Mouse (Mus musculus) liver, embryonic 16.5 days (tissue): ENCODE data around the gene Man1a2. TPM values are rescaled to one million over a fixed set of nuclear protein-coding genes. Genes with fewer than 3 reads are reported as not detected.

Experiments used
- ATAC-seq: fragments of 200-750 bp; cut with Nextera tagmentation; 2 replicates; pipeline ENCODE4 v1.8.0; 2017; ENCODE audit warnings: low read depth, mild to moderate bottlenecking, moderate number of reproducible peaks, moderate library complexity
- H3K27ac ChIP-seq: fragments of 300-500 bp; sonication (generic); 2 replicates; pipeline ENCODE4 v1.5.1; 2014; ENCODE audit warnings: mild to moderate bottlenecking, low read length
- H3K27me3 ChIP-seq: fragments of 300-500 bp; sonication (generic); 2 replicates; pipeline ENCODE4 v1.6.1; 2014; ENCODE audit warnings: low read depth, low read length, mixed read lengths; ENCODE audit not compliant: control insufficient read depth, insufficient read depth
- H3K36me3 ChIP-seq: fragments of 300-500 bp; sonication (generic); 2 replicates; pipeline ENCODE4 v1.6.1; 2014; ENCODE audit warnings: mild to moderate bottlenecking; ENCODE audit not compliant: control insufficient read depth, insufficient read depth
- H3K4me1 ChIP-seq: fragments of 300-500 bp; sonication (generic); 2 replicates; pipeline ENCODE4 v1.6.1; 2014; ENCODE audit warnings: low read depth, low read length, mixed read lengths; ENCODE audit not compliant: control insufficient read depth
- H3K4me2 ChIP-seq: fragments of 300-500 bp; sonication (generic); 2 replicates; pipeline ENCODE4 v1.6.1; 2014; ENCODE audit warnings: low read depth, low read length, mixed read lengths
- H3K4me3 ChIP-seq: fragments of 300-500 bp; sonication (generic); 2 replicates; pipeline ENCODE4 v1.5.1; 2014; ENCODE audit warnings: low read depth, mild to moderate bottlenecking, low read length
- H3K9ac ChIP-seq: fragments of 300-500 bp; sonication (generic); 2 replicates; pipeline ENCODE4 v1.6.1; 2014; ENCODE audit warnings: low read depth, low read length
- H3K9me3 ChIP-seq: fragments of 300-500 bp; sonication (generic); replicated peaks from 2 replicates; pipeline ENCODE4 v1.6.1; 2016; ENCODE audit warnings: low read length; ENCODE audit not compliant: control insufficient read depth
- WGBS: fragments of 180-500 bp; shearing (Covaris S2); extraction: QIAGEN DNeasy Blood & Tissue Kit; methylation state at CpG from one replicate; pipeline ENCODE4 v1.1.7; 2014; ENCODE audit not compliant: insufficient replicate concordance; 5-methylcytosine and 5-hydroxymethylcytosine counted together
- polyA plus RNA-seq: library from polyadenylated mRNA; unstranded; fragments of >200 nt; fragmentation: Nextera tagmentation; extraction: Ambion mirVana; gene quantifications from 2 replicates; pipeline ENCODE4 v1.2.1, GENCODE M21; 2015

Man1a2 gene
- polyA plus RNA-seq, 1 experiment from 2014 or later = 20.5 TPM

DNA sequence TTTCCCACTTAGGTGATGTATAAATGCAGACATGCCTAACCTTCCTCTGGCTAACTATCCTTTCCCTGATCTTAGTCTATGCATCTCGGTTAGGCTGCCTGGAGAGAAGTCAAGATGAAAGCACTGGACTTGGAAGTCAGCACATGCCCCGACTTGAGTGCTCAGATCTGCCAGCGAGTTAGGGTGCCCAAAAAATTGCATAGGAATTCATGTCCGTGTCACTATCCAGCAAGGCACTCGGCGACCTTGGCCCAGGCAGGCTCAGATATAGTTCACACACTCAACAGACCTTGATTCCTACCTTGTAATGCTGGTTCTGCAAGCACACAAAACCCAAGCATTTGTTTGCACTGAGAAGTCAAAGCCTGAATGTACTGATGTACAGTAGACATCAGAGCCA is 3.4 kb upstream of the Man1a2 start:
- ATAC-seq = no peak
- Histone ChIP-seq H3K9ac (no peak overlapping the region), H3K27me3 (no peaks in the 10 kb centered on the region), H3K4me2 (no peak overlapping the region), H3K4me3 (no peak overlapping the region), H3K9me3 (no peaks in the 10 kb centered on the region), H3K27ac (no peak overlapping the region), H3K36me3 (no peaks in the 10 kb centered on the region), H3K4me1 (peaks cover 14% of the 10 kb centered on the region)
- 68% methylated on average over 6 of the region's 6 CpGs for WGBS

DNA sequence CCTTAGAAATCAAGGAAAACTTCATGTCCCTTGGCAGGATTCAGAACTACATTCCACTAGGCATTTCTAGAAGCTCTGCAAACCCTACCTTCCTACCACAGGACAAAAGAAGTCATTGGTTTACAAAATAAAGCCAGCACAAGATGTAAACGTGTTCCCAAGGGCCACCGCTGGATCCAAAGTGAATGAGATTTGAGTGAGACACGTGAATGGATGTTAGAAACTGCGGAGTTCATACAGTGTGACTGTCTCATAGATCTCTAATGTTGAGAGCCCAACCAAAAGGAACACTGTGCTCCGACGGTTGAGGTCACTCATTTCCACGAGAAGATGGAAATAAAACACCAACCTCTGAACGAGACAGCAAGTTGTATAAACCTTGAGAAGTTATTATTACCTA is 1.5 kb upstream of the Man1a2 start:
- Histone ChIP-seq H3K9me3 (no peaks in the 10 kb centered on the region), H3K27me3 (no peaks in the 10 kb centered on the region), H3K4me3 (no peak overlapping the region), H3K9ac (no peak overlapping the region), H3K27ac (no peak overlapping the region), H3K4me1 (peaks cover 16% of the 10 kb centered on the region), H3K36me3 (no peaks in the 10 kb centered on the region), H3K4me2 (0 out of 2 replicates have a peak overlapping the region, but pooled peaks have one; percentile 97)
- ATAC-seq = no peak
- WGBS = 88% methylated on average over 8 of the region's 8 CpGs

- ATAC-seq = peak; percentile 81
- Histone ChIP-seq H3K4me2 (peak overlapping the region; percentile 97), H3K9ac (peak overlapping the region; percentile 95), H3K27ac (peak overlapping the region; percentile 91), H3K27me3 (no peaks in the 10 kb centered on the region), H3K4me1 (peaks cover 14% of the 10 kb centered on the region), H3K9me3 (no peaks in the 10 kb centered on the region), H3K36me3 (no peaks in the 10 kb centered on the region), H3K4me3 (peak overlapping the region; percentile 97)
- under 1% methylated on average over 73 of the region's 77 CpGs for WGBS
Observed at GRCm38 (mm10) chr3:100685763-100686370, 564 bp upstream of the Man1a2 start.

DNA sequence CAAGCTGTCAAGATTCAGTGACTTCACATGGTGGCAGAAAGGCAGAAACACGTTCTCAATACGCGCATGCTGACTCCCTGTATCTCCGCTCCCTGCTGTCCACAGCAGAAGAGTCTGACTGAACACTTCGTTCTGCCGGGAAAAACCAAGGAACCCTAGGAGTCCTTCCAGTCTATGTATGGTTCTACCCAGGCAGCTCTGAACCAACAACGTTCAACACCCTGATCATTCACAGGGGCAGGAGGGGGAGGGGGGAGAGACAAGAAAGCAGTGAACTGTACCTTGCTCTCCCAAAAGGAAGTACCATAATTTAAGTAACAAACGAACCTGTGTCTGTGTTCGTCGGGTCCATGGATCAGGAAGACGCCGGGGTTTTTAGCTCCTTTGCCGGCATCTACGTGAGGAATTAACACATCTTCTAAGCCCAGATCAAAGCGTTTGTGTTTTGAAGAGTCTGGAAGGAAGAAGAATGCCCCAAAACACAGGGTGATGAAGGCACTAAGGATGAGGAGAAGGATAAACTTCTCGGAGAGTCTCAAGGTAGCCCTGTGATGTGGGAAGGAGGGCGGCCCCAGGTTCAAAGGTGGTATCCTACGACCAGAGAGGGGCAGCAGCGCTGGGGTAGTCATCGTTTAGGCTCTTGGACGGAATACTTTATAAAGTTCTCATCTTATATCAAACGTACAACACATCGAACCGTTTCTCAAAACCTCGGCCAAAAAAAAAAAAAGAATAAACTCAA is 898 bp downstream of the Man1a2 start:
- ATAC-seq = no peak

DNA sequence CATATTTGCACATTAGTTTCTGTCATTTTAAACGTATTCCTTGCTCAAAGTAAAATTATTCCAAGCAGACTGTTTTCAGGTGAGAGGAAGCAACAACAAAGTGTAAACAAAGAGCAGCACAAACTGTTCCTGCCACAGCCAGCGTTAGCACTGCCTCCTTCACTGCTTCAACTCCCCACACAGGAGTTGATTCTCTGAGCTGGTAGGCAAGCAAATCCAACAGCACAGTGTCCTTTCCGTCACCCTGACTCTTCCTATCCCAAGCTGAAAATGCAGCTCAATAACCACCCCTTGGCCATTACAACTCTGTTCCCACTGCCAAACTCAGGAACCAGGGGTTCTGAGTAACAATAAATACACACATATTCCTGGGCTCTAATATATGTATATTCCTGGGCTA is 2.5 kb downstream of the Man1a2 start:
- Histone ChIP-seq H3K36me3 (no peaks in the 10 kb centered on the region), H3K27me3 (no peaks in the 10 kb centered on the region), H3K9ac (peak overlapping the region; percentile 39), H3K4me2 (peak overlapping the region; percentile 60), H3K4me1 (peaks cover 18% of the 10 kb centered on the region), H3K4me3 (peak overlapping the region; percentile 59), H3K27ac (peak overlapping the region; percentile 21; the same call in 1 of the 2 replicates), H3K9me3 (no peaks in the 10 kb centered on the region)
- WGBS = 11% methylated on average over 3 of the region's 3 CpGs
- no peak for ATAC-seq

More for the DNA sequence above, 898 bp downstream of the Man1a2 start:
- under 1% methylated on average over 25 of the region's 25 CpGs for WGBS
- Histone ChIP-seq H3K9ac (peak overlapping the region; percentile 95), H3K4me1 (peaks cover 18% of the 10 kb centered on the region), H3K27ac (peak overlapping the region; percentile 91), H3K27me3 (no peaks in the 10 kb centered on the region), H3K36me3 (no peaks in the 10 kb centered on the region), H3K9me3 (no peaks in the 10 kb centered on the region), H3K4me3 (peak overlapping the region; percentile 97), H3K4me2 (peak overlapping the region; percentile 97)

- Histone ChIP-seq H3K27me3 (no peaks in the 10 kb centered on the region), H3K36me3 (no peaks in the 10 kb centered on the region), H3K9ac (peak overlapping the region; percentile 39; the same call in 1 of the 2 replicates), H3K4me1 (peaks cover 18% of the 10 kb centered on the region), H3K9me3 (no peaks in the 10 kb centered on the region), H3K27ac (no peak overlapping the region), H3K4me2 (peak overlapping the region; percentile 60), H3K4me3 (peak overlapping the region; percentile 59)
- WGBS = 20% methylated on average over 4 of the region's 4 CpGs
- no peak for ATAC-seq
Observed at GRCm38 (mm10) chr3:100682281-100682680, 3.0 kb downstream of the Man1a2 start.

DNA sequence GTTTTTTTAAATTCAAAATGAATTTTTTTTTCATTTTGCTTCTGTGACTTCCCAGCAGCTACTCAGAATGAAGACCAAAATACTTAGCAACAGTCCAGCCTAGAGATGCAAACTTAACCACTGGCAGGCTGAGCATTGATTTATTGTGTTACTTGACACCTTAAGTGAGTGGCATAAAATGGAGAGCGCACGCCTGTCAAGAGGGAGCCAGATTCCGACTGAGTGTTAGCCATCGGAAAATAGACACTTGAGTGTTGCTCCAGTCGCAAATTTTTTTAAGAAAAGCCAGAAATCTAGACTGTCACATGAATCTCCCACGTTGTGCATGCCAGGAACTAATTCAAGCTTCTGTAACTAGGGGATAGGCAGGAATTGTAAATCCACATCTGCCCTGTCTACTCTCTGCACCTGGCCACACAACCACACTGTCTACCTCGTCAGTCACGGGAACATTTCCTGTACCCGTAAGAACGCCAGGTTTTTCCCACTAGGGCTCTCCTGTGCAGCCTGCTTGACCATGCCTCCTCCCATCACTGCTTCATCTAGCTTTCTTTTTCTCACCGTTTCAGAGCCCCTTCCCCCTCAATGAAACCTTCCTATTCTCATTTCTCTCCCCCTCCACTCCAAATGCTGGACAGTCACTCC is 3.7 kb downstream of the Man1a2 start:
- no peak for ATAC-seq

DNA sequence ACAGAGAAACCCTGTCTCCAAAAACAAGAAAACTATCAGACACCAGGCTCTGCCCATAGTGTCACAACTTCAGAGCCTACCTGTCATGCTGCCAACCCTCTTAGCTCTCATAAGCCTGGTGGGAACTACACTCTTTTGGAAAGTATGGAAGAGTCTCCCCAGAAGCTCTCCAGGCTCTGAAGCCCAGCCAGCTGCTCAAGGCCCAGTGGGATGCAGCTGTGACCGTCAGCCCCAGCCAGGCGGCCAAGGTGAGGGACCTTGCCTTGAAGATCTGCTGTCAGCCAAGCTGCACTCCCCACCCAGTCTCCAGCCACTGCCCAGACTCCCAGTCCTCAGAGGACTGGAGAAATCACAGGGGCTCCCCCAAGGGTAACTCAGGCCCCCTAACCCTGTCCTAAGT is 5.1 kb downstream of the Man1a2 start:
- Histone ChIP-seq H3K9me3 (no peaks in the 10 kb centered on the region), H3K27me3 (no peaks in the 10 kb centered on the region), H3K36me3 (no peaks in the 10 kb centered on the region), H3K9ac (no peak overlapping the region), H3K4me1 (peaks cover 13% of the 10 kb centered on the region), H3K27ac (no peak overlapping the region), H3K4me3 (no peak overlapping the region), H3K4me2 (no peak overlapping the region)
- WGBS = 76% methylated on average over 2 of the region's 2 CpGs
- ATAC-seq = no peak

More for the DNA sequence above, 3.7 kb downstream of the Man1a2 start:
- H3K4me2 ChIP-seq = peak overlapping the region; percentile 70
- H3K27ac ChIP-seq = peak overlapping the region; percentile 29; the same call in 1 of the 2 replicates
- H3K4me1 ChIP-seq = peaks cover 17% of the 10 kb centered on the region
- H3K27me3 ChIP-seq = no peaks in the 10 kb centered on the region
- H3K36me3 ChIP-seq = no peaks in the 10 kb centered on the region
- H3K9ac ChIP-seq = peak overlapping the region; percentile 51
- H3K9me3 ChIP-seq = no peaks in the 10 kb centered on the region
- H3K4me3 ChIP-seq = peak overlapping the region; percentile 48
- WGBS = 28% methylated on average over 11 of the region's 11 CpGs
